Mouse (Mus musculus): ENCODE measurements at regions not wholly inside any gene's neighbourhood (a gene's known extent, or its start where the extent isn't known, plus 50 kb on each side); places are given as distances from the start of the nearest gene placed in this dataset.

DNA sequence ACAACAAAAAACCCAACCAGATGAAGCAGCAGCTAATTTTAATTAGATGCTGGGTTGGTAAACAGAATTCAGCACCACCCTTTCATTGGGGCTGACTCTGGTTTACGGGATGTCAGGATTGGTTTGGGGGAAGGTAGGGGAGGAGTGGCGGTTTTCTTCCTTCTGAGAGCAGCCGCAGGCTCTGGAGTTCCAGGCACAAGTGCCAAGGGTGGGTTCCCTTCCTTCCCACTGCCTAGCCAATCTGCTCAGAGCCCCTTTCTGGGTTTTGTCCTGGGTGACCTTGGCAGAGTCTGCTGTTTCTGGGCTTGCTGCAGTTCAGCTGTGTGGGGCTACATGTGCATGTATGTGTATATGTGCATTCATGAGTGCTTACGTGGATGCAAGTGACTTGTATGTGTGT, 260.5 kb upstream of the Gm4791 start:
- no peak for DNase-seq (ENCODE audit: low spot score)

DNA sequence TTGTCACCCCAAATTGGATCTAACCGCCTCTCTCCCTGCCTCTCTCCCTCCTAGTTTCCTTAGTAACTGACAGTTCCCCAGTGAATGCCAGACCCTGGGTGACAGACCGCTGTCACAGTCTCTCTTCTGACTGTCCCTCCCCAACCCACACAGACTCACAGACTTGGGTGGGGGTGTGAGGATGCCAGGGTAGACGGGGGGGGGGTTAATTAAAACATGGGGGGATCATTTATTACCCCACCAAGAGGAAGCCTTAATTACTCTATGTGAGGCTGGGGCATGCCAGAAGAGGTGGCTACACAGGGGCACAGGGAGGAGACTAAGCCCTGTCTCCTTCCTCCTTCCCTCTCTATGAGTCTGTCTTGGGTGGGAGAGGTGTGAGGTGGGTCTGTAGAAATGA, 261.1 kb upstream of the Gm4791 start:
- DNase-seq (ENCODE audit: low spot score): no peak

DNA sequence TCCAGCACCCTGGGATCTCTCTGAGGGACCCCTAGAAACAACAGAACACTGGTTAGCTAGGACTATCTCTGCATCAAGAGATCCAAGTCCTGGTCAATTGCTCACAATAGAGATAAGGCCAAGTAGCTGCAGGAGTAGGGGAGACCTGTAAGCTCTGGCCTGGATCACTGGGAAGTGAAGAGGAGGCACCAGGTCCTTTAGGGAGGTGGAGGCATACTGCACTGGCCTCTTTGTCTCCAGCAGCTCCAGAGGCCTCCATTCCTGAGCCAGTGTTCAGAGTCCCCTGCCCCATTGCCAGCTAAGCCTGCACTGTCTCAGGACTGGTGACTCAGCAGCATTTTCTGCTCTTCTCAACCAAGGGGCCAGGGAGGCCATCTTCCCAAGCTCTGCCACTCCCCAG, 262.3 kb upstream of the Gm4791 start:
- no peak for DNase-seq (ENCODE audit: low spot score)

GRCm38 (mm10) chr9:46735664-46736067, 262.9 kb upstream of the Gm4791 start:
- peak; percentile 81 for DNase-seq (ENCODE audit: low spot score)

- DNase-seq (ENCODE audit: low spot score): no peak
Observed at GRCm38 (mm10) chr9:46728465-46728864, 270.1 kb upstream of the Gm4791 start.

DNA sequence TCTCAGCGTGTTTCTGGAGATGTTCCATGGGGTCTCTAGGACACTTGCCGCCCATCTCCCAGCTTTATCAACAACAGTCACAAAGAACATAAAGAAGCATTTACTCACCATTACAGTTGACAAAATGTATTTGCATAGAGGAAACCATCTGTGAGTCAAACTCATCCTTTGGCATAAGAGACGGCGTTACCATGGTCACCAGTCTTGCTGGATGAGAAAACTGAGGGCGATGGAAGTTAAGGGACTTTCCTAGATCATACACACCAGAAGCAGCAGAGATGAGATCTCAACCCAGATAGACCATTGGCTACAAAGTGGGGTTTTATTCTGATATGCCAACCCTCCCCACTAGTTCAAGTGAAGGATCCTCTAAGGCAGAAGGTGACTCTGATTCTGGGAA, 274.3 kb upstream of the Gm4791 start:
- no peak for DNase-seq (ENCODE audit: low spot score)

DNA sequence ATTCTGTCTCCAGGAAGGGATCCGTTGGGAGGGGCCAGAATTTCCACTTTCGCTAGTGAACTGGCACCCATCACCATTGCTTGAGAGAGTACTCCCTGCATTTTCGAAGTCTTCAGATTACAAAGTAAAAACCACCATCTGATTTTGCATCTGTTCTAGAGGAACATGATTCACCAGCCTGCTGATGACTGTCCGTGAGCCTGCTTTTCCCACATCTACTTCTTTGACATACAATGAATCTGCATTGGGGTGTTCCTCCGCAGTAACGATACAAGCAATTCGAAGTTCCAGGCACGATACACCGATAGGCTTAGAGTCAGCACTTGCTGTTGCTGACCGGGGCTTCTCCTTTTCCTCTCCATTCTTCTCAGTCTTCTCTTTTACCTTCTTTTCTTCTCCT, 285.1 kb upstream of the Gm4791 start:
- no peak for DNase-seq (ENCODE audit: low spot score)

DNA sequence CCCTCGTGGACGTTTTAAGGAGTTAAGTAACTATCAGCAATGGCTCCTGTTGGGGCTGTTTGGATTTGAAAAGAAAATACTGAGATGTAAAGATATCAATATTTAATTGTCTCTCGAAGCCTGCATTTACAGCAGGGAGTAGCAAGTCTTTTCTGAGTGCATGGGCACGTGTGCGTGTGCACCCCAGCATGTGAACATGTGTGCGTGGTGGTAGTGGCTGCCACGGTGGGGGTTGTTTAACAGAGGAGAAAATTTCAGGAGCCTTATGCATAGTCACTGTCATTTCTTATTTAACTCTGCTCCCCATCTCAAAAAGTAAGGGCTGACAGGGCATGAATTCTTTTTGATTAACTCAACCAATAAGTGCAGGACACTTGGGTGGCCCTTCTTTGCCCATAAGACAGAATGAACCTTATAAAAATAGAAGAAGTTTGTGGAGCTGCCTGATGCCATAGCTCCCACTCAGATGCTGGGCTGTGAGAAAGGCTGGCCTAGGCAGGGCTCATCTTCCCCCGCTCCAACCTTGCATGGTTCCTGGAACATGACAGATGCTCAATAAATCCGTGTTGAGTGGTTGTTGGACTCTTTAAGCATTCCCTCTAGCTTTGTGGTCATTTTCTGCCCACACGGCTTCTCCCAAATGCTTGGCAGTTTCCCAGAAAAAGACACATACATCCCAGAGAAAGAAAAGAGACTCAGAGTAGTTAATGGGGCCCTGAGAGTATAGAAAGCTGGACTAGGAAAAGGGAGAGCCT, 294.2 kb upstream of the Gm4791 start:
- no peak for DNase-seq (ENCODE audit: low spot score)

DNA sequence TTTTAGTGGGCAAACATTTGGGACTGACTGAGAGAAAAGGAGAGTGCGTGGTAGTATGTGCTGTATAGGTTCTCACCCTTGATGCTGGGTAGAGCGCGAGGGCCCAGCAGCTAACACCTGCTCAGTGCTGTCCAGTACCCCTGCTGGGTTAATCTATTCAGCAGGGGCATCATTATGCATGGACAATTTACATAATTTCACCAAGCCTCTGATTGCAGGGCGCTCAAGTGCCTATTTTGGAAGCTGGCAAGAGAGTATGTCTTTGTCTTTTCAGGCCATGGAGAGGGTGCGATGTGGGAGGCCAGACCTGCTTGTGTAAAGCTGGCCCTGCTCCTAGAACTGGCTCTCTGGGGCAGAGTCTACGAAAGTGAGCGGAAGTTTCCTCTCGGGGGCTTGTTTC, 294.9 kb upstream of the Gm4791 start:
- no peak for DNase-seq (ENCODE audit: low spot score)

DNA sequence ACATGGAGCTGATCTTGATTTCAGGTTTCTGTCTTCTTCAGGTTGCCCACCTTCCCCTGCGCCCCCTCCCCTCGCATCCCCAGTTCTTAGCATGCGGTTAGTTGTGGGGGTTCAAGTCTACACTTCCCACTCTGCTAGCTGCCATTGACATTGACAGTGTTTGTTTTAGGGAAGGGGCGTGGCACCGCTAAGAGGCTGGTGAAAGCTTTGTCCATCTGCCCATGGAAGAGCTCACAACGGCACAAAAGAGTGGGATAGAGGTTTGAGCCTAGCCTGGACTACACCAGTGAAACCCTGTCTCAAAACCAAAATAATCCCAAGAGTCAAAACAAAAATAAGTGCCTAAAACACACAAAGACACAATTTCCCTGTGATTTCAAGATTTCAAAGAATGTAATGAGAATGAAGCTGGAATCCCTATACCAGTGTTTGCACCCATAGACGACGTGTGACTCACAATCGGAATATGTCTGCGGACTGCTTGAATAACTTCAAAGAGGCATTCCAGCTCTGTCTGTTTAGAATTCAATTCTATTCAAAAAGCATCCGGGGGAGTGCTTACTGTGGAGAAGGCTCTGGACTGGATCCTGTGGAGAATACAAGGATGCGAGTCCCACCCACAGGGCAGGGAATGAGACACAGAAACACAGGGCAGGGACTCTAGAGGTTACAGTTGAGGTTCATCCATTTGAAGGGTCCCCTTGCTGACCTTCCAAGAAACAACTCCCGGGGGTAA, 295.5 kb upstream of the Gm4791 start:
- no peak for DNase-seq (ENCODE audit: low spot score)

GRCm38 (mm10) chr9:46702053-46702900, 296.3 kb upstream of the Gm4791 start:
- DNase-seq (ENCODE audit: low spot score): no peak

GRCm38 (mm10) chr9:46696171-46696570, 302.4 kb upstream of the Gm4791 start:
- no peak for DNase-seq (ENCODE audit: low spot score)

DNA sequence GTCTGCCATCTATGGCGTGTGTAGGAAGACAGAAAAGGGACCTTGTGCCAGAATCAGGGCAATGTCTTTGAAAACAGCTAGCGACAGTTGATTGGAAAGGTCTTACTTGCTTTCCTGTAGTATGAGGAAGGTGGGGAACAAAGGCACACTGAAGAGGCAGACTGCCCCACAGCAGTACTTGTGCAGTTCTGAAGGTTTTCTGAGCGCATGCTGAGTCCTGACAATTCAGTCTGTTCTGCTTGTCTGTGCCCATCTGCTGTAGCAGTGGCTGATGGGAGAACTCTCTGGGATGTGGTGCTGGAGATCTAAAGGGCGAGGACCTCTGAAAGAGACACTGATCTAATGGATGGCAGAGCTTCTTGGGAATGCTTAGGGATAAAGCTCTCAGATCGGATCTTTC, 309.2 kb upstream of the Gm4791 start:
- no peak for DNase-seq (ENCODE audit: low spot score)

DNA sequence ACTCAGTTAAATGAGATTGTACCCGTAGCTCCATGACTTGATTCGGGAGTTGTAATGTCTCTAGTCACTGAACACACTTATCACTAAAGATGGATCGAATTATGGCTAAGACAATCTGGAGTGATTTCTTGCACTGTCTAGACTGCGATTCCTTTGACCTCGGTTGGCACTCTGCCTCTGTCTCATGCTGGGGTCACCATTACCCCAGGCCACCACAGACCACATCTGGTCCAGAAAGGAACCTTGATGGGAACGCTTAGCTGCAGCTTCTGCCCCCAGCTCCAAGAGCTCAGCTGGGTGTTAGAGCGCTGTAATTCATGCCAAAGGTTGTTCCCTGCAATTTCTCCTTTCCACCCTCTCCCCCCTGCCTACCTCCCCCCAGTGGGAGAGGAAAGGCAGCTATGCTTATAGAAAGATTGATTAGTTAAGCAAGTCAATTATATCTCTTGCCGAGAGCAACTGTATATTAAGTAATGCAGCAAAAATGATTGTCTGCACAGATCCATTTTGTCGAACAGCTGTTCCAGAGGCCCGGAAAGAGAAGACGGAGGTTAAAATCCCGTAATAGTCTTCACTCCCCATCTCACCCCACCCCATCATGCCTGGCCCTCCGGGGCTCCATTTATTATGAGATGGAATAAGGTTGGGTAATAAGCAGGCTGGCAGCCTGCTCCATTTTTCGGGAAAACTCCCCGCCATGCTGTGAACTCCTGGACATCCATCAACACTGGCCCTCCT, 314.3 kb upstream of the Gm4791 start:
- DNase-seq (ENCODE audit: low spot score): no peak

- no peak for DNase-seq (ENCODE audit: low spot score)
Observed at GRCm38 (mm10) chr9:46672050-46672449, 326.5 kb upstream of the Gm4791 start.

DNA sequence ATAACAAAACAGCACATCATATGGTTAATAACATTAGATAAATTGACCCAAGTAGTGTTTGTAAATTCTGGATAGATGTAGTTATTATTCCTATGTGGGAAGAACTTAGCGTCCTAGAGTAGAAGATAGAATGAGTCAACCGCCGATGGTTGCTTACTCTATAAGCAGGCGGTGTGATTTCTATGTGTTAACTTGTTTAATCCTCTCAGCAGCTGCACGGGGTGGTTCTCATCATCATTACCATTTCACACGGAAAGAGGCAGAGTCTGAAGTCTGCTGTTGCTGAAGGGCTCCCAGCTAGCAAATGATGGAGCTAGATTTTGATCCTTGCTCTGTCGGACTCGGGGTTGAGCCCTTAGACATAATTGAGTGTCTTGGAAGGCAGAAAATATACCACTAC, 334.6 kb upstream of the 4931429L15Rik start:
- DNase-seq (ENCODE audit: low spot score): no peak

DNA sequence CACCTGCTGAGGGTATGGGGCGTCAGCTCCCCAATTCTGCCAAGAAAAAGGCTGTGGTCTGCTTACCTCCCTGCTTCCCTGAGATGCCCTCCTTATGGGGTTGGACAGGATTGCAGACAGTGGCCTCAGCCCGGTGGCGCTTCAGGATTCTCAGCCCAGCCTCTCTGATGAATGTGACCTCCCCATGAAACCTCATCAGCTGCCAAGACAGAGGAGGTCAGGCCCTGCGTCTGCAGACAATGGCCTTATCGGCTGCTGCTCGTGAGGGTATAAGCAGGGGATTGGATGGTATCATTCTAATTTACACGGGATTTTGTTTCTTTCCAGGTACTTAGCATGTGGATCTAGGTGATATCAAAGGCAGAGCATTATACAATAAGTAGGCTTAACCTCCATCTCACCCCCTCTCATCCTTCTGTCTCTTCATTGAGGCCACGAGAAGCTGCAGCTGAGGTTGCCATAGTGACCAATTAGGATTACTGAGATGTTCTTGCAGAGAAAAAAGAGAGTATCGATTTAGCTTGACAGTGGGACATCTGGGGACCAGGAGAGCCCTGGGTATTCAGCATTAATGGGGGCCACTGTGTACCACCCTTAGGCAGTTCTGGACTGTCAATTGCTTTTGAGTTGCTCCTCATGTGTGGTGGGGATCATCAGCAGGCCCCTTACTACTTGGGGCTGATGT, 327.6 kb upstream of the 4931429L15Rik start:
- no peak for DNase-seq (ENCODE audit: low spot score)

DNA sequence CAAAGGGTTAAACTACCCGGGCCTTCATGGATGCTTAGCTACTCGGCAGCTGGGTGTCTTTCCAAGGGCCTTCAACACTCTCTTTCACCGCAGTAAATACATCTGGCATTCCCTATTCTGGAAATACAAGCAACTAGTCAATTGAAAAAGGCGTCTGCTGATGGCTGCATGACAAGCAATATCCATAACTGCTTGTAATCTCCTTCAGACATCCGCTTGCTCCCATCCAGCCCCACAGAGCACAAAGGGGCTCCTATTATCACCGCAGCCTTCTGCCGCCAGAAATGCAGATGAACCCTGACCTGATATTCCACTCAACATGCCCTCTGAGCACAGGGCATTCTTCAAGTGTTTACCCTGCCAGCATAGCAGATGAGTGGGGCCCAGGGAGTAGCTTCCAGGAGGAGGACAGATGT, 325.7 kb upstream of the 4931429L15Rik start:
- no peak for DNase-seq (ENCODE audit: low spot score)

GRCm38 (mm10) chr9:46643551-46643950, 323.8 kb upstream of the 4931429L15Rik start:
- DNase-seq (ENCODE audit: low spot score): no peak

DNA sequence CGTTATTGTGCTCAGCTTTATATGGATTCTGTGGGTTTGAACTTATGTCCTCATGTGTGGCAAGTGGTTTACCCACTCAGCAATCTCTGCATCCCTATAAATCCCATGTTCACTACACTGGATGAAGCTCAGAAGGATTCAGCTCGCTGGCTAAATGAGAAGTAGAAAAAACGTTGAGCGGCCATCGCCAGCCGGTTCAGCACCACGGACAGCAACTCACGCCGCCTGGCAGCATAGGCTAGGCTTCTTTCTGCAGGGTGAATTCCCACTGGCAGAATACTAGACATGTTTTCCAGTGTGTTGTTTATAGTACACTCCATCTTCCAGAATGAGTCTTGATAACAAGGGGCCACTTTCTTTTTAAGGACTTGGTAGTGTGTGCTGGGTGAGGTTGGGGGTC, 322.9 kb upstream of the 4931429L15Rik start:
- peak; percentile 10 for DNase-seq (ENCODE audit: low spot score)

DNA sequence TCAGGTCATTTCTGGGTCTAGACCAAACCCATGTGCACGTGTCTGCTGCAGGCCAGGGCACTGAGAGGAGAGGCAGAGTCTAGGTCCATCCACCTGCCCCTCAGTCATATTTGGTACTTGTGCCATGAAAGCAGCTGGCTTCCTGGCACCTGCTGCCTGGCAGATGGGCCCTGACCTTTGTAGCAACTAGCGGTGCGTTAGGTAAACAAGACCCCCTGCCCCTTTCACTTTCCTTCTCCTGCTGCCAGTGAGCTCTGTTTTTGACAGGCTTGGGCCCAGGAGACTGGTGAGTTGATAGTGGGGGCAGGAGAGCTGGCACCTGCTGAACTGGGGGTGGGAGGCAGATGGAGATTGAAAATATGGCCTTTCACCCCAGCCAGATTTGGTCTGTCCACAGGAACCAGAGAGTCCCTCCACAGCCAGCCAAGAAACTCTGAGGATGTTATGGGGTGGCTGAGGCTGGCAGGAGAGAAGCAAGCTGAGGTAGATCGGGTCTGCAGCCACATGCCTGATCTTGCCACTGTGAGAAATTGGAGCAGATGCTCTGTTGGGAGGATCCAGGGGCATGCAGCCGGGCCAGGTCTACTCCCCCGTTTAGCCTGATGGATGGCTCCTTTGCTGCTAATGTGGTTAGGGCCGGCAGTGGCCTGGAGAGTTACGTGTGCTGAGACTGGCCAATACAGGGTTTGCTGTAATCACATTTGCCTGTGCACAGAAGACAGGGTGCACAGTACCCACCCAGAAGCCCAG, 316.6 kb upstream of the 4931429L15Rik start:
- DNase-seq (ENCODE audit: low spot score): no peak
